Mouse (Mus musculus) heart, embryonic 11.5 days (tissue): ENCODE measurements around the gene Bnip2. TPM values are rescaled to one million over a fixed set of nuclear protein-coding genes. Genes with fewer than 3 reads are reported as not detected.

Experiments
- ATAC-seq: fragments of 200-750 bp; cut with Nextera tagmentation; replicated peaks from 2 replicates; pipeline ENCODE4 v1.8.0; 2017; ENCODE audit warnings: moderate library complexity; ENCODE audit not compliant: insufficient number of reproducible peaks, low FRiP score, low TSS enrichment
- H3K27ac ChIP-seq: fragments of 300-500 bp; sonication (generic); 2 replicates; pipeline ENCODE4 v1.5.1; 2014; ENCODE audit warnings: mild to moderate bottlenecking, low read depth, low read length
- H3K27me3 ChIP-seq: fragments of 300-500 bp; sonication (generic); 2 replicates; pipeline ENCODE4 v1.6.1; 2014; ENCODE audit warnings: mild to moderate bottlenecking, low read length, mixed read lengths; ENCODE audit not compliant: control insufficient read depth, insufficient read depth
- H3K36me3 ChIP-seq: fragments of 300-500 bp; sonication (generic); 2 replicates; pipeline ENCODE4 v1.6.1; 2014; ENCODE audit warnings: mild to moderate bottlenecking, low read length, moderate library complexity, mixed read lengths; ENCODE audit not compliant: control insufficient read depth, insufficient read depth
- H3K4me1 ChIP-seq: fragments of 300-500 bp; sonication (generic); 2 replicates; pipeline ENCODE4 v1.6.1; 2014; ENCODE audit warnings: low read length; ENCODE audit not compliant: control insufficient read depth, insufficient read depth
- H3K4me2 ChIP-seq: fragments of 300-500 bp; sonication (generic); 2 replicates; pipeline ENCODE4 v1.6.1; 2014; ENCODE audit warnings: mild to moderate bottlenecking, moderate library complexity
- H3K4me3 ChIP-seq: fragments of 300-500 bp; sonication (generic); 2 replicates; pipeline ENCODE4 v1.5.1; 2014; ENCODE audit warnings: low read depth, low read length
- H3K9ac ChIP-seq: fragments of 300-500 bp; sonication (generic); 2 replicates; pipeline ENCODE4 v1.6.1; 2014; ENCODE audit warnings: mild to moderate bottlenecking, low read depth, low read length, moderate library complexity
- H3K9me3 ChIP-seq: fragments of 300-500 bp; sonication (generic); replicated peaks from 2 replicates; pipeline ENCODE4 v1.6.1; 2016; ENCODE audit warnings: low read length; ENCODE audit not compliant: control insufficient read depth
- WGBS: fragments of 180-500 bp; shearing (Covaris S2); extraction: QIAGEN DNeasy Blood & Tissue Kit; methylation state at CpG from one replicate; pipeline ENCODE4 v1.1.7; 2014; ENCODE audit not compliant: insufficient replicate concordance; 5-methylcytosine and 5-hydroxymethylcytosine counted together
- polyA plus RNA-seq: library from polyadenylated mRNA; unstranded; fragments of >200 nt; fragmentation: Nextera tagmentation; extraction: Ambion mirVana; gene quantifications from 2 replicates; pipeline ENCODE4 v1.2.1, GENCODE M21; 2014

The Bnip2 gene
- polyA plus RNA-seq, 1 experiment from 2014 or later = 124 TPM

GRCm38 (mm10) chr9:70036646-70037045 is 47.4 kb downstream of the Bnip2 start:
- ATAC-seq = no peak
- Histone ChIP-seq H3K4me1 (0 out of 2 replicates have a peak, but pooled peaks cover 2% of the 10 kb centered on the region), H3K9ac (no peak overlapping the region), H3K4me3 (no peak overlapping the region), H3K27ac (no peak overlapping the region), H3K4me2 (no peak overlapping the region), H3K36me3 (no peaks in the 10 kb centered on the region), H3K27me3 (no peaks in the 10 kb centered on the region), H3K9me3 (no peaks in the 10 kb centered on the region)
- 53% methylated on average over 4 of the region's 4 CpGs for WGBS

GRCm38 (mm10) chr9:70037988-70038387 is 48.7 kb downstream of the Bnip2 start, which contains the start of gene Gcnt3:
Gcnt3 (minus strand) TSS chr9:70038088.
- Histone ChIP-seq H3K4me3 (no peak within 1 kb of the TSS), H3K9ac (no peak within 1 kb of the TSS), H3K27me3 (no peaks in the 10 kb centered on the region), H3K4me2 (no peak within 1 kb of the TSS), H3K36me3 (no peaks in the 10 kb centered on the region), H3K9me3 (no peaks in the 10 kb centered on the region), H3K4me1 (0 out of 2 replicates have a peak, but pooled peaks cover 2% of the 10 kb centered on the region), H3K27ac (no peak within 1 kb of the TSS)
- 72% methylated on average over 7 of the region's 7 CpGs for WGBS
- no peak for ATAC-seq

DNA sequence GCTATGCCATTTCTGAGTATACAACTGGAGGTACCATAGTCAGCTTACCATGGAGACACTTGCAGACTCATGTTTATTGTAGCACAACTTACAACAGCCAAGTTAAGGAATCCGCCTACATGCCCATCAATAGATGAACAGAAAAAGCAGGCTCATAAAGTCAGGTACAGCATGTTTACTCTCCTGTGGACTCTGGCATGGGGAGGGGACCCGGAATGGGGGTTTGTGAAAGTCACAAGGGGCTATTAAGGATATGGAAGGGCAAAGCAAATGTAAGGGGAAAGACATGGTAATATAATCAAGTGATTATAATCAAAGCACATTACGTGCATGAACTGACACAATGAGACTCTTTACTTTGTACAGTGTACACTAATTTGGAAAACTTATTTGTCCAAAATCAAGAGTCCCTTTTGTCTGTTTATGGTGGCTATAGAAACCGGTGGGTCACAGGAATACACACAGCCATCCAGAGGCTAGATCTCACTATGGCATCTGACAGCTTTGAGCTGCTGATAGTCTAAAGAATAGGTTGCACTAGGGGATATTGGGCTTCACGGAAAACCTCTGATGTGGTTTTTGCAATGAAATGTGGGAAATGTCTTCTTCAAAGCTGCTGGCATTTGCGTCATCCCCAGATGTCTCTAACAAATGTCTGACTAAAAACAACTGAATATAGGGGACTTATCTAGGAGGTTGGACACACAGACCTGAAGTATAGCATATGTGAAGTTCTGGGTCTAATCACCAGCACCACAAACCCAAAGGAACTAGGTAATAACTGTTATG is 50.5 kb downstream of the Bnip2 start:
- ATAC-seq = no peak
- 0 out of 2 replicates have a peak, but pooled peaks cover 2% of the 10 kb centered on the region for H3K4me1 ChIP-seq
- H3K9ac ChIP-seq = no peak overlapping the region
- H3K27me3 ChIP-seq = no peaks in the 10 kb centered on the region
- H3K4me3 ChIP-seq = no peak overlapping the region
- H3K36me3 ChIP-seq = no peaks in the 10 kb centered on the region
- 82% methylated on average over 6 of the region's 6 CpGs for WGBS
- H3K27ac ChIP-seq = no peak overlapping the region
- H3K9me3 ChIP-seq = no peaks in the 10 kb centered on the region
- H3K4me2 ChIP-seq = no peak overlapping the region

- 73% methylated on average over 11 of the region's 11 CpGs for WGBS
- 0 out of 2 replicates have a peak, but pooled peaks cover 2% of the 10 kb centered on the region for H3K4me1 ChIP-seq
- H3K4me2 ChIP-seq = no peak overlapping the region
- H3K4me3 ChIP-seq = no peak overlapping the region
- no peaks in the 10 kb centered on the region for H3K27me3 ChIP-seq
- H3K9ac ChIP-seq = no peak overlapping the region
- no peaks in the 10 kb centered on the region for H3K36me3 ChIP-seq
- ATAC-seq = no peak
- H3K9me3 ChIP-seq = no peaks in the 10 kb centered on the region
- H3K27ac ChIP-seq = no peak overlapping the region
Observed at GRCm38 (mm10) chr9:70040570-70040969, 51.3 kb downstream of the Bnip2 start.

DNA sequence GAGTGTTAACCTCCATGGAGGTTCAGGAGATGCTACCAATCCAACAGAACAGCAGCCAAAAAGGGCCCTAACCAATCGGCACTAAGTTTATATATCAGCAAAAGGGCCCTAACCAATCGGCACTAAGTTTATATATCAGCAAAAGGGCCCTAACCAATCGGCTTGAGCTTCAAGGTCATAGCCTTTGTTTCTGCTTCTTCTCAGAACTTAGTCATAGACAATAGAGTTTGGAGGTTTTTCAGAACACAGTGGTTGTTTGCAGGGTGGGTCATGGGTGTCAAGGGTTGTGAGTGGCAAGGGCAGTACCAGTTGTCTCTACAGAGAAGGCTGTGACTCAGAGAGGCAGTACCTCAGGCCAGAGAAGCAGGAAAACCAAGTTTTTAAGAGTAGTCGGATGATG is 52.9 kb downstream of the Bnip2 start:
- Histone ChIP-seq H3K27ac (no peak overlapping the region), H3K27me3 (no peaks in the 10 kb centered on the region), H3K36me3 (no peaks in the 10 kb centered on the region), H3K4me3 (no peak overlapping the region), H3K9ac (no peak overlapping the region), H3K4me1 (no peaks in the 10 kb centered on the region), H3K9me3 (no peaks in the 10 kb centered on the region), H3K4me2 (no peak overlapping the region)
- whole genome bisulfite sequencing = 85% methylated on average over 4 of the region's 4 CpGs
- no peak for ATAC-seq

DNA sequence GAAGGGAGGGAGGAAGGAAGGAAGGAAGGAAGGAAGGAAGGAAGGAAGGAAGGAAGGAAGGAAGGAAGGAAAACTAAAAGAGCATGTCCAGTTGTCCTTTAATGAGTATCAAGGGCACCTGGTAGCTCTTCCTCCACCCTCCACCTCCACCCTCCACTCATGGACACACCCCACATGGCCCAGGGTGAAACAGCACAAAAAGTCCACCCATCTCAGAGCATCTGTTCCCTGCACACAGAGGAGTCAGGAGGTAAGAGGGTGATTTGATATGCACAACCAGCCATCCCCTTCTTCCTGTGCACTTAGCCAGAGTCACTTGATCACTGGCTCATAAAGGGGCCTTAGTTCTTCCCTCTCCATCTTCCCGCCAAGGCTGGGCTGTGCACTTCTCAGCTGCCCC is 53.7 kb downstream of the Bnip2 start:
- Histone ChIP-seq H3K27me3 (no peaks in the 10 kb centered on the region), H3K4me1 (no peaks in the 10 kb centered on the region), H3K4me3 (no peak overlapping the region), H3K36me3 (no peaks in the 10 kb centered on the region), H3K4me2 (no peak overlapping the region), H3K9ac (no peak overlapping the region), H3K27ac (no peak overlapping the region), H3K9me3 (no peaks in the 10 kb centered on the region)
- 70% methylated on average over 1 of the region's 1 CpGs for WGBS
- ATAC-seq = no peak

- no peak overlapping the region for H3K4me3 ChIP-seq
- no peaks in the 10 kb centered on the region for H3K36me3 ChIP-seq
- H3K27ac ChIP-seq = no peak overlapping the region
- no peak for ATAC-seq
- no peak overlapping the region for H3K4me2 ChIP-seq
- no peak overlapping the region for H3K9ac ChIP-seq
- H3K27me3 ChIP-seq = no peaks in the 10 kb centered on the region
- H3K4me1 ChIP-seq = peaks cover 2% of the 10 kb centered on the region; the same call in 1 of the 2 replicates
- H3K9me3 ChIP-seq = no peaks in the 10 kb centered on the region
- WGBS = 56% methylated on average over 2 of the region's 2 CpGs
Observed at GRCm38 (mm10) chr9:70044865-70045264, 55.6 kb downstream of the Bnip2 start.

DNA sequence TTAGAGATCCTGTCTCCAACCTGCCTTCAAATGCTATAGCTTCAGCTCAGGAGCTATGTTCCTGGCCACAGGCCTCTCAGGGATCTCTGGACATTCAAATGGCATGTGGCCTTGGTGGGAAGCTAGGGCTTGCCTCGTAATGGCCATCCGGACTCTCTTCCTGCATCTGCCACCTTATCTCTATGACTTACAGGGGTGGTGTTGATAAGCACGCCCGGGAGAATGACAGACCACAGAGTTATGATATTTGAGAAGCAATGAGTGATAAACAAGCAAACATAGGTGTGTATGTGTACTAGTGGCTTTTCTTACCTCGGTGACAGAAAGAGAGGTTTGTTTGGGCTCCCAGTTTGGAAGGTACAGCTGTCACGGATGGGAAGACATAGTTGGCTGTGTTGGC is 57.0 kb downstream of the Bnip2 start:
- no peaks in the 10 kb centered on the region for H3K27me3 ChIP-seq
- WGBS = 37% methylated on average over 6 of the region's 6 CpGs
- no peaks in the 10 kb centered on the region for H3K9me3 ChIP-seq
- no peak overlapping the region for H3K4me3 ChIP-seq
- no peak overlapping the region for H3K27ac ChIP-seq
- H3K4me2 ChIP-seq = no peak overlapping the region
- H3K9ac ChIP-seq = no peak overlapping the region
- ATAC-seq = no peak
- H3K36me3 ChIP-seq = no peaks in the 10 kb centered on the region
- H3K4me1 ChIP-seq = peaks cover 2% of the 10 kb centered on the region; the same call in 1 of the 2 replicates

DNA sequence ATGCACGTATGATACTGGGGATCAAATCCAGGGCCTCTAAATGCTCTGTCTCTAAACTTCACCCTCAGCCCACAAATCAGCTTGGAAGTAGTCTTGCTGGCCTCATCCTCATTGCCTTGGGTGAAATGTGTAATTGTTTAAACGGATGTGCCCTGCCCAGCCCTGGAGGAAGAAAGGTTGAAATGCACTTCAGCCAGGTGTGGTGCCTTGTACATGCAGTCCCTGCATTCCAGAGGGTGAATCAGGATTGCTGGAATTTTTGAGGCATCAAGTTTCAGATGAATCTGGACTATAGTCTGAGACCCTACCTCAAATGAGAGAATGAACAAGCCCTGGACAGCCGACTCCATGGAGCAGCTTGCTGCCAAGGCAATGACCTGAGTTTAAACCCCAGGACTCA is 58.6 kb downstream of the Bnip2 start:
- Histone ChIP-seq H3K9ac (no peak overlapping the region), H3K4me3 (no peak overlapping the region), H3K36me3 (no peaks in the 10 kb centered on the region), H3K9me3 (no peaks in the 10 kb centered on the region), H3K4me2 (no peak overlapping the region), H3K4me1 (peaks cover 2% of the 10 kb centered on the region; the same call in 1 of the 2 replicates), H3K27me3 (no peaks in the 10 kb centered on the region), H3K27ac (no peak overlapping the region)
- 62% methylated on average over 3 of the region's 3 CpGs for WGBS
- no peak for ATAC-seq
